Mouse (Mus musculus): ENCODE data around the gene Eif3b. TPM values are rescaled to one million over a fixed set of nuclear protein-coding genes. Genes with fewer than 3 reads are reported as not detected.

The Eif3b gene
- total RNA-seq (2021): 10 to 100 TPM; 83.9 to 86.7 TPM
- long read RNA-seq, experiment 1, transcript Eif3b-201 (19 exons, 2,945 nt): major isoform, 120 of 139 reads
- long read RNA-seq, experiment 1, partial matches to known transcripts: 15 of 139 reads
- long read RNA-seq, experiment 1, other reads (novel, unspliced or antisense): 4 of 139 reads
- long read RNA-seq, experiment 2, transcript Eif3b-201 (19 exons, 2,945 nt): major isoform, 169 of 194 reads
- long read RNA-seq, experiment 2, partial matches to known transcripts: 8 of 194 reads
- long read RNA-seq, experiment 2, other reads (novel, unspliced or antisense): 17 of 194 reads

DNA sequence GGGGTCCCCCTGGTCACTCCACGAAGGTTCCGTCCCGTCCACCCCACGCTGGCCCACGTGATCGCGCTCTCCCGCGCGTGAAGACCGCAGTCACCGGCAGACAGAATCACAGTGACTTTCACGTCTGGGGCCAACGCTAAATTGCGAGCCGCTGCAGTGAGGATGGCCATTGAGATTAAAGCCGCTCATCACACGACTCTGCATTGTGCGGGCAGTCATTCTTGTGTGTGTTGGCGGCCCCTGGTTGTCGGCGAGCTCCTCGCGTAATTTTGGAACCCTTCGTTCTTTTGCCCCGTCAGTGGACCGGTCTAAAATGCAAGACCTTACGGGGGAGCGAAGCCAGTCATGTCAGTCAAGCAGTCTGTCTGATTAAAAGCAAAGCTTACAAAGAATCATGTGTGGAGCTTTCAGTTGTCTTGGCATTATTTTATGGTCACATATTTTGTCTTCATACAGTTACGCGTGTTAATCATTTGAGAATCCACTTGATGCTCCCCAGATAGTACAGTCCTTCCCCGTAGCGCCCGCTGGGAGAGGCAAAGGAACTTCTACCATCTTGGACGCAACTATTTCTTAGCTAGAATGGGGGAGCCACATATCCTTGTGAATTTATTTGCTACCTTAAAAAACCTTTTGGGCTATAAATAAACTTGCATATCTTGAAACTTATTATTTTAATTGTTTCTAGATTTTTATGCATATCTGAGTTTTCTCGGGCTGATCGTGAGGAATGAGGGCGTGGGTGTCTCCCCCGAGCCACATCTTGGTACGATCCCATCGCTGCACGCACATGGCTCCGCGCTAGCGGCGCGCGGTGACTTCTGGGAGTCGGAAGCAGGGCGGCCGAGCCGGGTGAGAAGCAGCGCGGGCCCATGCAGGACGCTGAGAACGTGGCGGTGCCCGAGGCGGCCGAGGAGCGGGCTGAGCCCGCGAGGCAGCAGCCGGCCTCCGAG is at the start of gene Eif3b:
Gene Eif3b, plus strand, starts transcription at position 840 of the 953 bp plus-strand sequence.
- TF ChIP-seq CTCF (conservative IDR thresholded peaks at IDR 0.05): no peak; the same call in 1 of the 2 replicates
- Histone ChIP-seq H3K27ac (peak within 1 kb of the TSS; percentile 100), H3K4me3 (peak within 1 kb of the TSS; percentile 98)
- peak; percentile 85 to 87 for DNase-seq (ENCODE audit: low spot score in 2 of 2)

DNA sequence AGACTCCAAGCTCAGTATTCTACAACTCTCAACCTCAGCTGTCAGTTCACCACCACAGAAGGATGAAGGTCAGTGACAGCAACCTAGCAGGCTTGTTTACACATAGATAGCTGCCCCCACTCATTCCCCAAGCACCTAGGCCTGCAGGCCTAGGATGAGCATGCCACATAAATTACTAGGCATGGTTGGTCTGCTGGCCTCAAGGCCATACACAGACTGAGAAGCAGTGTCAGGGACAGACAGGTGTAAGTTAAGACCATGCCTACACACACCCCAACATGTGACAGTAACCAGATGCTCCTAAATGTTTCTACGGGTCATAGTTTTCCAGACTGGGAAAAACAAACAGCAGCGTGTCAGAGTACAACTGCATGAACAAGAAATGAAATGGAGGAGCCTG is 49.7 kb upstream of the Eif3b start:
- TF ChIP-seq CTCF (conservative IDR thresholded peaks at IDR 0.05): no peak
- Histone ChIP-seq H3K4me3 (no peak overlapping the region), H3K27ac (no peak overlapping the region)
- DNase-seq (ENCODE audit: low spot score in 2 of 2): no peak

DNA sequence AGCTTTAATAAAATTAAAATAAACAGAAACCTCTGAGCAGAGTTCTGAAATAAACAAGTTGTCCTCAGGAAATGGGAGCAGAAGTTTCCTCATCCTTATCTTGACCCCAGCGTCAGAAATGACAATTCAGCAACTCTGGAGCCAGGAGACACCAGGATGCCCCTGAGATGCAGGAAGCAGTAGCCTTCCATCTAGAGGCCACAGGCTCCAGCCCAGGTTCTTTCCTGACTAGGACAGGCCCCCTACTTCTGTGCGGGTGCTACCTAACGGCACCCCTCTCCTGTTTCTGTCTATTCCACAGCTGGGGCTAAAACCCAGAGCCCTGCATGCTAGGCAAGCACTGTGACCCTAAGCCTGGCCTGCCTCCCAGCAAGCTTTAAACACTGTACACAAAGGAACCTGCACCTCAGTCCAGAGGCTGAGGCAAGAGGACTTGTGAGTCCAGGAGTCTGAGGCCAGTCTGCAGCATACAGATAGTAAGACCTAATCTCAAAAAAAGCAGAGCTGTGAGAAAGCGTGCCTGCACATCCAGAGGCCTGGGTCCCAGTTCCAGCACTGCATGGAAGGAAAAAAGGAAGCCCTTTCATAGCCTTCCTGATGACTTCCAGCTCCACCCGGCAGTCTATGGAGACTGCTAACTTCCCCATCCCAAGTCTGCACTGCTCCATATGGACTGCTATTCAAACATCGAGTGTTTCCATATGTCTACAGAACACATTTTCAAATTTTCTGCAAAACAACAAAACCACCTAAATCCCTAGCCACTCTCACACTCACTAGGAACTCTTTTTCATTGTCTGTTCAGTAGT is 48.5 kb upstream of the Eif3b start:
- H3K27ac ChIP-seq: no peak overlapping the region
- no peak for TF ChIP-seq CTCF (conservative IDR thresholded peaks at IDR 0.05)
- H3K4me3 ChIP-seq: no peak overlapping the region
- DNase-seq (ENCODE audit: low spot score in 2 of 2): no peak

DNA sequence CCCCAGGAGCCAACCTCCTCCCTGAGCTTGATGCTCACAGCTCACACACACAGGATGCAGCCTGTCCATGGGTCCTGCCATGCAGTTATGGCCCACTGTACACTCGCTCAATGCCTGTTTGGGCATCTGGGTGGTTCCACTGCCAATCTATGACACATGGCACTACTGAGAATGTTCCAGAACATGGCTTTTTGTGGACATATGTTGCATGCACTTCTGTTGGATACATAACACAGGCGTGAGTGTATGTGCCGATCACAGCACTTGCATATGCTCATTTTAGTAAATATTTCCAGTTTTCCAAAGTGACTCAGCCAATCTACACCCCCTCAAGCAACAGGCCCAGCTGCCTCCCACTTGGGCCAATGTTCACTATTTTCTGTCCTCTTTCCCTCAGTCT is 47.5 kb upstream of the Eif3b start:
- Histone ChIP-seq H3K4me3 (no peak overlapping the region), H3K27ac (no peak overlapping the region)
- TF ChIP-seq CTCF (conservative IDR thresholded peaks at IDR 0.05): no peak
- peak; percentile 55 to 66 for DNase-seq (ENCODE audit: low spot score in 2 of 2)

DNA sequence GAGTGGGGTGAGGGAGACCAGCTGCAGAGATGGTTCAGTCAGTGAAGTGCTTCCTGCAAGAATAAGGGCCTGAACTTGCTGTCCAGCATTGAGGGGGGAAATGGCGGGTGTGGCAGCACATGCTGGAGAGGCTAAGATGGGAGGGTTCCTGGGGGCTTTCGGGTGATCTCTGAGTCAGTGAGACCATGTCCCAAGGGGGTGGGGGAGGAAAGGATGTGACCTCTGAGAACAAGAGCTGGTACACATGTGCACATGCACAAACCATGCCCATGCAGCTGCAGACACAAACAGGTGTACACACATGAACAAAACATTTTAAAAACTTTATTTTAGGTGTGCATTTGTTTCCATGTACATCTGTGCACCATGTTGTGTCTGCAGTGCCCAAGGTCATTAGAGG is 45.4 kb upstream of the Eif3b start:
- TF ChIP-seq CTCF (conservative IDR thresholded peaks at IDR 0.05): no peak
- no peak overlapping the region for H3K4me3 ChIP-seq
- DNase-seq (ENCODE audit: low spot score in 2 of 2): no peak

DNA sequence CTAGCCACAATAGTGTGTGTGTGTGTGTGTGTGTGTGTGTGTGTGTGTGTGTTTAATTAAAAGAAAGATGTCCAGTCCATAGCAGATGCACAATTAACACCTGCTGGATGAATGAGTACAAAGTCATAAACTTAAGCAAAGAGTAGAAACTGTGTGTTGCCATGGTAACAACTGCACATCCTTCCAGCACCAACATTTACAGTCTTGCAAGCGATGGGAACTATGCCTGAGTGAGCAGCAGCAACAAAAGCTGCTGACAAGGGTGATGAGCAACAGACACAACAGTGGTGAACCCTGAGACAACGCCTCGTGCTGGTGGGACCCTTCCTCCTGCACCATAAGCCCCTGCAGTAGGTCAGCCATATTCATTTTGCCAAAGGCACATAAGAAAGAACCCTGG is 44.9 kb upstream of the Eif3b start:
- Histone ChIP-seq H3K27ac (no peak overlapping the region), H3K4me3 (no peak overlapping the region)
- no peak for TF ChIP-seq CTCF (conservative IDR thresholded peaks at IDR 0.05)
- DNase-seq (ENCODE audit: low spot score in 2 of 2): peak in 1 of 2 experiments; percentile 26

More for the DNA sequence above, 45.4 kb upstream of the Eif3b start:
- no peak overlapping the region for H3K27ac ChIP-seq

DNA sequence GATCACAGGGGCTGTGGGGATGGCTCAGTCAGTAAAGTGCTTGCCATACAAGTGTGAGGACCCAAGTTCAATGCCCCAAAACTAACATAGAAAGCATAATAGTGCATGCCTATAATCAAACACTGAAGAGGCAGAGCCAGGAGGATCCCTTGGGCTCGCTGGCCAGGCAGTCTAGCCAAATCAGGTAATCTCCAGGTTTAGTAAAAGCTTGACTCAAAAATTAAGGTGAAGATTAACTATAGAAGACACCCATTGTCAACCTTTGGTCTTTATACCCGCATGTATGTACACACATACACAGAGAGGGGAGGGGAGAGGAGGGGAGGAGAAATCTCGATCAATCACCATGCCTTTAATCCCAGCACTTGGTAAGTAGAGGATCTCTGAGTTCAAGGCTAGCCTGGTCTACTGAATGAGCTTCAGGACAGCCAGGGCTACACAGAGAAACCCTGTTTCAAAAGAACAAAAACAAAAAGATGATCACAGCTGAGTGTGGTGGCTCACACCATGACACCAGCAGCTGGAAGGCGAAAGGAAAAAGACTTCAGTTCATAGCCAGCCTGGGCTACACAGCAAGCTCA is 43.8 kb upstream of the Eif3b start:
- H3K27ac ChIP-seq: no peak overlapping the region
- TF ChIP-seq CTCF (conservative IDR thresholded peaks at IDR 0.05): no peak
- H3K4me3 ChIP-seq: no peak overlapping the region
- no peak for DNase-seq (ENCODE audit: low spot score in 2 of 2)

DNA sequence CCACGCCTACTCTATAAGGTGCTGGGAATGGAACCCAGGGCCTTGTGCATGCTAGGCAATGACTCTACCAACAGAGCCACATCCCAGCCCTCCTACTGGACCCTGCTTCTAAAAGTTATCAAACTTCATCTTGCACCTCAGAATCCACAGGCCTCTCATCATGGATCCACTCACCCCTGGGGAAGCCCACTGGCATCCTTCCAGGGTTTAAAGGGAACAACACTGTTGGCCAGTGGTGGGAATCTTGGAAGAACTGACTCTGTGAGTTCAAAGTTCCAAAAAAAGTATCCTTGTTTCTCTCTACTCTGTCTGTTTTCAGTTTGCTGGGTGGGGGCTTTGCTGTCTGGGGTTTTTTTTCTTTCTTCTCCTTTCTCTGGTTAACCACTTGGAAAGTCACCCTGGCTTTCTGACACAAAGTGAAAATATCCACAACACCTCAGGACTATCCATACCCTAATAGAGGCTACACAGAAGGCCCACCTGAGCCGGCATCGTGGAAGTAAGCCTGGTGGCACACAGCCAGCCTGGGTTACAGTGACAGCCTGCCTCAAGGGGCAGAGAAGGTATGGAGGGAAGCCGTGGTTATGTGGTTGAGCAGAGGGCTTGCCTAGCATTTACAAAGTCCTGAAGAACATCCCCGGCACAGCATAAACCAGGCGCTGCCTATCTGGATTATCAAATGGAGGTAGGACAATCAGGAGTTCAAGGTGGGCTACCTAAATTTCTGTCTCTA is 40.8 kb upstream of the Eif3b start:
- H3K27ac ChIP-seq: no peak overlapping the region
- no peak for DNase-seq (ENCODE audit: low spot score in 2 of 2)
- no peak overlapping the region for H3K4me3 ChIP-seq
- no peak for TF ChIP-seq CTCF (conservative IDR thresholded peaks at IDR 0.05)

GRCm38 (mm10) chr5:140379299-140379698 is 39.8 kb upstream of the Eif3b start:
- no peak overlapping the region for H3K27ac ChIP-seq
- TF ChIP-seq CTCF (conservative IDR thresholded peaks at IDR 0.05): no peak
- H3K4me3 ChIP-seq: no peak overlapping the region
- DNase-seq (ENCODE audit: low spot score in 2 of 2): no peak

DNA sequence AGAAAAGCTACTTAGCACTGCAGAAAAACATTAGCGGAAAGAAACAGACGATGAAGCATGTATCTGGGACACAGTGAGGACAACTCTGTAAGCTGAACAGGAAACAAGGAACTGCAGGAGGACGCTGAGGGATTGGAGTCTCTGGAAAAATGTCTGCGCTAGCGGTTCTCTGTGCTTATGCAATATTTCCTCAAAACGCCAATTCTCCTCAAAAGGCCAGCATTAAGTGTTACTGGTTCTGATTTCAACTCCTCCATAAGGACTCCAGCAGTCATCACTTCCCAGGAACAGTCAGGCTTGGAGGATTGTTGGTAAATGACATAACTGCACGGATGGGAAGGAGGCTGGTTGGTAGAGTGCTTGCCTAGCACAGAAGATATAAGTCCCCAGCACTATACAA is 38.0 kb upstream of the Eif3b start:
- no peak overlapping the region for H3K27ac ChIP-seq
- no peak for DNase-seq (ENCODE audit: low spot score in 2 of 2)
- no peak overlapping the region for H3K4me3 ChIP-seq
- TF ChIP-seq CTCF (conservative IDR thresholded peaks at IDR 0.05): no peak

DNA sequence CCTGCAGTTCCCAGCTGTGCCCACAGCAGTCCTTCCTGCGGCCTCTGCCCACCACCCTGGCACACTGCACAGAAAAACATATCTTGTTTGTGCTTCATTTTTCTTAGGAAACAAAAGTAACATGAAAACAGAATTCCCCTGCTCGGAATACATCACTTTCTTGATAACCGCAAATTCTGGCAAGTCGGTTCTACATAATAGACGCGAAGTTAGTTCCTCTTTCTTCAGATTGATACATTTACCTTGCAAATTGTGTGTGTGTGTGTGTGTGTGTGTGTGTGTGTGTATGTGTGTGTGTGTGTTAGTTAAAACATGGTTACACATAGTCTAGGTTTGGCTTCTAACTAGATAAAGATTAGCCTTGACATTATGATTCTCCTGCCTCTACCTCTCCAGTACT is 36.4 kb upstream of the Eif3b start:
- Histone ChIP-seq H3K27ac (no peak overlapping the region), H3K4me3 (no peak overlapping the region)
- TF ChIP-seq CTCF (conservative IDR thresholded peaks at IDR 0.05): no peak
- DNase-seq (ENCODE audit: low spot score in 2 of 2): no peak

- Histone ChIP-seq H3K4me3 (no peak overlapping the region), H3K27ac (no peak overlapping the region)
- DNase-seq (ENCODE audit: low spot score in 2 of 2): no peak
- no peak for TF ChIP-seq CTCF (conservative IDR thresholded peaks at IDR 0.05)
Measured at GRCm38 (mm10) chr5:140383559-140383958, 35.6 kb upstream of the Eif3b start.

Data from layer of hippocampus, adult 2 months (tissue).